In the genomic region with DNA sequence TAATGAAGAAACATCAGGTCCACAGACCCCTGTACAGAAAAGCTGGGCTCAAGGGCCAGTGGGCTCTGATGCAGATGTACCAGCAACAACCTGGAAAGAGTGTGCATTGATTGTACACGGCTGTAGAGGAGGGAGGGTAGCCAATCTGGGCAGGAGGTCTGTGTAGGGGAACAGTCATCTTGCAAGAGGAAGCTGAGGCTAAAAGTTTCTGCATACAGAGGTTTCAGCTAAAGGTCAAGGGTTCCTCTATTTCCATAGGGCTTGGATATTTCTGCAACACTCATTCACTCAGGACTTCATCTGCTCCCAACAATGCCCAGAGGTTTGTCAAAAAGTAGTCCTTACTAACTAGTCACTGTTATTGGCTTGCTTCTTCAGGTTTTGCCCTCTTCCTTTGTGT, we compare ENCODE assay signal across 30 mouse cellular contexts. TPM values are rescaled to one million over a fixed set of nuclear protein-coding genes. Genes with fewer than 3 reads are reported as not detected.
"Had no signal": no experiment of that assay in that cellular context is flagged by ENCODE, and none has a peak within 500 bp of the region (broad histone marks: within the 10 kb centered on the region; RNA-seq: fewer than 3 reads in every experiment).

No protein-coding gene starts in this region.

RNA-seq across cellular contexts. Expression of a gene that starts 18.4 kb away (rescaled TPM):
- total RNA-seq: gastrocnemius, postnatal 10 days; gastrocnemius, postnatal 4 days; heart, postnatal 14 days; layer of hippocampus, adult 2 months; layer of hippocampus, postnatal 10 days; layer of hippocampus, postnatal 25 days; left cerebral cortex, adult 2 months; left cerebral cortex, postnatal 14 days; left cerebral cortex, postnatal 36 days had no signal
- polyA plus RNA-seq: frontal cortex, adult 2 months; heart, adult 2 months; heart, embryonic 11.5 days; heart, embryonic 13.5 days; heart, embryonic 15.5 days; heart, postnatal 0 days; hindbrain, embryonic 10.5 days; hindbrain, embryonic 12.5 days; hindbrain, embryonic 14.5 days; hindbrain, embryonic 16.5 days; inflammation-experienced regulatory T-cells, adult 6 months; intestine, embryonic 15.5 days; intestine, postnatal 0 days; kidney, embryonic 14.5 days; kidney, embryonic 16.5 days; limb, embryonic 10.5 days; limb, embryonic 12.5 days; limb, embryonic 14.5 days had no signal

RNA-seq across cellular contexts. Expression of a gene that starts 34.3 kb away (rescaled TPM):
- total RNA-seq: gastrocnemius, adult 2 months; gastrocnemius, postnatal 10 days; gastrocnemius, postnatal 25 days; gastrocnemius, postnatal 4 days; heart, adult 2 months; heart, postnatal 14 days; heart, postnatal 36 days; layer of hippocampus, adult 2 months; layer of hippocampus, postnatal 10 days; layer of hippocampus, postnatal 25 days; left cerebral cortex, adult 2 months; left cerebral cortex, postnatal 14 days; left cerebral cortex, postnatal 36 days had no signal
- polyA plus RNA-seq: frontal cortex, adult 2 months; heart, adult 2 months; heart, embryonic 11.5 days; heart, embryonic 13.5 days; heart, embryonic 15.5 days; heart, postnatal 0 days; hindbrain, embryonic 10.5 days; hindbrain, embryonic 12.5 days; hindbrain, embryonic 14.5 days; hindbrain, embryonic 16.5 days; inflammation-experienced regulatory T-cells, adult 6 months; intestine, embryonic 15.5 days; intestine, postnatal 0 days; kidney, embryonic 14.5 days; kidney, embryonic 16.5 days; limb, embryonic 10.5 days; limb, embryonic 12.5 days; limb, embryonic 14.5 days had no signal

RNA-seq across cellular contexts. Expression of a gene that starts 38.5 kb away (rescaled TPM):
- total RNA-seq: gastrocnemius, adult 2 months; gastrocnemius, postnatal 25 days; gastrocnemius, postnatal 4 days; heart, adult 2 months; heart, postnatal 14 days; heart, postnatal 36 days; layer of hippocampus, adult 2 months; layer of hippocampus, postnatal 10 days; layer of hippocampus, postnatal 25 days; left cerebral cortex, adult 2 months; left cerebral cortex, postnatal 14 days; left cerebral cortex, postnatal 36 days had no signal
- polyA plus RNA-seq: frontal cortex, adult 2 months; heart, adult 2 months; heart, embryonic 11.5 days; heart, embryonic 13.5 days; heart, embryonic 15.5 days; heart, postnatal 0 days; hindbrain, embryonic 10.5 days; hindbrain, embryonic 12.5 days; hindbrain, embryonic 14.5 days; hindbrain, embryonic 16.5 days; inflammation-experienced regulatory T-cells, adult 6 months; intestine, embryonic 15.5 days; intestine, postnatal 0 days; kidney, embryonic 14.5 days; kidney, embryonic 16.5 days; limb, embryonic 10.5 days; limb, embryonic 12.5 days; limb, embryonic 14.5 days had no signal
